Mouse (Mus musculus): ENCODE data around the gene Stoml2.
"Not testable (repeated sequence)": the region's sequence is repeated elsewhere in the genome, so short reads cannot be mapped to it uniquely, and the experiment has no call there.

Stoml2 gene

GRCm38 (mm10) chr4:43004951-43005350, 26.6 kb downstream of the Stoml2 start:
- DNase-seq (ENCODE audit: low spot score in 2 of 2), result no peak

GRCm38 (mm10) chr4:43002756-43003439, 28.6 kb downstream of the Stoml2 start:
- DNase-seq (ENCODE audit: low spot score in 2 of 2), result no peak

- no peak for DNase-seq (ENCODE audit: low spot score in 2 of 2)
Measured at GRCm38 (mm10) chr4:43001272-43001671, 30.2 kb downstream of the Stoml2 start.

GRCm38 (mm10) chr4:43000141-43000986, 31.1 kb downstream of the Stoml2 start, which contains the start of gene Vcp:
Vcp (minus strand) TSS chr4:43000507.
- peak; percentile 98 to 99 for DNase-seq (ENCODE audit: low spot score in 2 of 2)

GRCm38 (mm10) chr4:42999451-43000140, 31.9 kb downstream of the Stoml2 start:
- peak; percentile 73 to 79 for DNase-seq (ENCODE audit: low spot score in 2 of 2)

GRCm38 (mm10) chr4:42998022-42998421, 33.5 kb downstream of the Stoml2 start:
- no peak for DNase-seq (ENCODE audit: low spot score in 2 of 2)

GRCm38 (mm10) chr4:42988296-42988695, 43.2 kb downstream of the Stoml2 start:
- no peak for DNase-seq (ENCODE audit: low spot score in 2 of 2)

- not testable (repeated sequence) for DNase-seq (ENCODE audit: low spot score in 2 of 2)
Measured at GRCm38 (mm10) chr4:42980467-42980866, 51.0 kb downstream of the Stoml2 start.

GRCm38 (mm10) chr4:42978062-42978461, 53.4 kb downstream of the Stoml2 start:
- no peak for DNase-seq (ENCODE audit: low spot score in 2 of 2)
